Mouse (Mus musculus) erythroblast, embryonic 14.5 days (primary cell): ENCODE measurements around the gene AC170998.1. TPM values are rescaled to one million over a fixed set of nuclear protein-coding genes. Genes with fewer than 3 reads are reported as not detected.
"Not testable (repeated sequence)": the region's sequence is repeated elsewhere in the genome, so short reads cannot be mapped to it uniquely, and the experiment has no call there.

Experiments
- H3K27me3 ChIP-seq: 2 replicates; pipeline ENCODE4 v1.6.1; 2012; ENCODE audit warnings: inconsistent platforms; ENCODE audit not compliant: control insufficient read depth
- H3K36me3 ChIP-seq: 2 replicates; pipeline ENCODE4 v1.6.1; 2012; ENCODE audit warnings: mild to moderate bottlenecking, inconsistent platforms; ENCODE audit not compliant: control insufficient read depth
- H3K4me1 ChIP-seq: 2 replicates; pipeline ENCODE4 v1.6.1; 2012; ENCODE audit warnings: inconsistent platforms; ENCODE audit not compliant: control insufficient read depth
- H3K4me3 ChIP-seq: replicated peaks from 2 replicates; pipeline ENCODE3; 2012; ENCODE audit warnings: moderate library complexity, mild to moderate bottlenecking, inconsistent platforms
- H3K9me3 ChIP-seq: 2 replicates; pipeline ENCODE4 v1.6.1; 2012; ENCODE audit warnings: low read length, inconsistent platforms, mixed read lengths; ENCODE audit not compliant: control insufficient read depth
- GATA1 ChIP-seq: IDR thresholded peaks from 2 replicates; pipeline ENCODE4 v1.6.1; 2012; ENCODE audit warnings: low read length, inconsistent platforms, mixed read lengths
- TAL1 ChIP-seq: IDR thresholded peaks from 3 replicates; pipeline ENCODE4 v1.6.1; 2012; ENCODE audit warnings: low read length, inconsistent platforms, mixed read lengths
- polyA plus RNA-seq: library from polyadenylated mRNA; stranded (reverse); fragments of >175 nt; gene quantifications from 2 replicates; pipeline ENCODE4 v1.2.3, GENCODE M21; 2012

The AC170998.1 gene
- polyA plus RNA-seq, 1 experiment = not detected

DNA sequence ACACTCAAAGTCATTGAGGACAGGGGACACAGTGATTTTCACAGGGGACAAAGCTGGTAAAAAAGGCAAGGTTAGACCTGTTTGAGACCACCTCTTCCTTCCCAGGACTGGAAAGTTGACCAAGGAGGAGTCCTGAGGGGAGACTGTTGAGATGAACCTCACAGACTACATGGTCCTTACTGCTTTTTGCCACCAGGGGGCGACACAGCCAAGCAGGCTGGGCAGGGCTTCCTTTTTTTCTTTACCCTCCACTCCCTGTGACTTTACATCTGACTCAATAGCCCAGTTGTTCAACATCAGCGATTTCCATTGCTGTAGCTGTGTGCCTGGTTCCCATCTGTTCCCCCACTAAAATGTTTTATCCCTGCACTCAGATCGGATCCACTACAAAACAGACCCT lies 36.0 kb downstream of the AC170998.1 start:
- no peak overlapping the region for H3K4me3 ChIP-seq
- H3K4me1 ChIP-seq = peaks cover 5% of the 10 kb centered on the region
- no peaks in the 10 kb centered on the region for H3K36me3 ChIP-seq
- TF ChIP-seq TAL1 (no peak), GATA1 (no peak)
- no peaks in the 10 kb centered on the region for H3K9me3 ChIP-seq
- H3K27me3 ChIP-seq = peaks cover 21% of the 10 kb centered on the region

DNA sequence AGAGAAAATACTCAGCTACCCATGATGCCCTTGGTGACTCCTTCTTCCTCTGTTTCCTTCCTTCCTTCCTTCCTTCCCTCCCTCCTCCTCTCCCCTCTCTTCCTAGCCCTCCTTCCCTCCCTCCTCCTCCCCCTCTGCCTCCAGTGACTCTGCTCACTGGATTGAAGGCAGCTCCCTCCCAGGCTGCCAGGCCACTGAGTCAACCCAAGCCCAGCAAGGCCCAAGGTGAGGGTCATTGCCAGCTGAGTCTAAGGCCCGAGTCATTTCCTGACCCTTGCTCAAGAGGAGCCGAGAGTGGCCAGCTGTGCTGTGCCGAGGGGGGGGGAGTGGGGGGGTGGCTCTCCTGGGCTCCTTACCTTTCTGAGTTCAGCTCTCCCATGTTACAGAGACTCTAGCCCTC lies 40.3 kb downstream of the AC170998.1 start:
- no peaks in the 10 kb centered on the region; the same call in 1 of the 2 replicates for H3K9me3 ChIP-seq
- H3K27me3 ChIP-seq = peaks cover 60% of the 10 kb centered on the region
- no peaks in the 10 kb centered on the region for H3K36me3 ChIP-seq
- no peak for TF ChIP-seq GATA1
- no peak for TF ChIP-seq TAL1
- H3K4me3 ChIP-seq = no peak overlapping the region
- H3K4me1 ChIP-seq = peaks cover 11% of the 10 kb centered on the region

DNA sequence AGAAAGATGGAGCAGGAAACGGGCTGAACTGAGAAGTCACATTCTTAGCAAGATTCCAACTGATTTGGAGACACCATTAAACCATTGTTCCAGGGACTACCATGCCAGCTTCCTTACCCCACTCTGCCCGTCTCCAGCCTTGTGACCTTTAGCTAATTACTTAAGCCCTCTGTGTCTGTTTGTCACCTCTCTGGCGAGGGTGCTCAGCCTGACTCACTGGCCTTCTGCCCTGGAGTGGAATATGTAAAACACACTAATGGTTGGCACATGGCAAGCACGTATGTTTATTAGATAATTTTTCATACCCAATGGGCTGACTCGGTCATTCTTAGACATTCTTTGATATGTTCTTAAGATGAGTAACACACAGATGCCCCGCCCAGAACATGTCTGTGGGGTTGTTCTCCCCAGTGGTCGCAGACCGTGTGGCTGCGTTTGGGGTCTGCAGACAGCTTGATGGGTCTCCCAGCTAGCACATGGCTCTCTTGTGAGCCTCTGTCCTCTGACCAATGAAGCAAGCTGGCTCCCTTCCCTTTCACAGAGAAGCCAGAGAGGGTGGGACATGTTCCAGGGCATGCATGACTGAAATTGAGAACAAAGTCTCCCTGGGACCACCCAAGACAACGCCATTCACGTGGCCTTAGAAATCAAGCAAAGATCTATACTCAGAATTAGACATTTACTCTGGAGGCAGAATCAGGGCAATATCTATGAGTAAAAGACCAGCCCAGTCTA lies 41.1 kb downstream of the AC170998.1 start:
- H3K4me1 ChIP-seq = peaks cover 11% of the 10 kb centered on the region
- peaks cover 67% of the 10 kb centered on the region for H3K27me3 ChIP-seq
- no peaks in the 10 kb centered on the region; the same call in 1 of the 2 replicates for H3K9me3 ChIP-seq
- no peaks in the 10 kb centered on the region for H3K36me3 ChIP-seq
- H3K4me3 ChIP-seq = no peak overlapping the region
- TF ChIP-seq GATA1 = no peak
- no peak for TF ChIP-seq TAL1

DNA sequence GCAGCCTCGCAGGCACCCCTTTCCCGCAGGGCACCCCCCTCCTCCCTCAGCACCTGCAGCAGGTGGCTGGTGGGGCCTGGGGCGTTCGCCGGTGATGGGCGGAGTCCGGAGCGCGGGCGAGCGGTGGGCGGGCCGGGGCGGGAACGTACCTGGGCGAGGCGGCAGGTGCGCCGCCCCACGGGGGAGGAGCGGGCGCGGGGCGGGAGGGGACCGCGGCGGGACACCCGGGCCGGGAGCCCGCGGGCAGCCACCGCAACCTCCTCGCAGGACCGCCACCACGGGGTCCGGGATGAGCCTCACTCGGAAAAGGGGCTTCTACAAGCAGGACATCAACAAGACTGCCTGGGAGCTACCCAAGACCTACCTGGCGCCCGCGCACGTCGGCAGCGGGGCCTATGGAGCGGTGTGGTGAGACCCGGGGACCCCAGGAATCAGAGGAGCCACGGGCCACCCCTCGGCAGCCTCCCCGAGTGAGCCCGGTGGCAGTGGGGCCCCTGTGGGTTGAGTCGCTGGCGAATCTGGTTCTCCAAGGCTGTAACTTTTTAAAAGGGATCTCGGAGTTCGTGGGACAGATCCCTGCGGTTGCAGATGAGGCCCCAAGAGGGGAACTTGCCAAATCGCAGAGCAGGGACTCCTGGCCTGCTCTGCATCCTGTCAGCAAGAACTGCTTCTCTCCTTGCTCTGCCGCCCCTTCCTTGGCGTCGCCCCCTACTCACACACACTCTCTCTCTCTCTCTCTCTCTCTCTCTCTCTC lies 43.4 kb downstream of the AC170998.1 start, which contains the start of gene Mapk13:
Gene Mapk13, plus strand, starts transcription at position 177 of the 754 bp plus-strand sequence.
- Histone ChIP-seq H3K4me1 (peaks cover 11% of the 10 kb centered on the region), H3K27me3 (peaks cover 70% of the 10 kb centered on the region), H3K9me3 (peaks cover 5% of the 10 kb centered on the region), H3K4me3 (peak within 1 kb of the TSS; percentile 32), H3K36me3 (no peaks in the 10 kb centered on the region)
- TF ChIP-seq GATA1 (no peak), TAL1 (no peak)

DNA sequence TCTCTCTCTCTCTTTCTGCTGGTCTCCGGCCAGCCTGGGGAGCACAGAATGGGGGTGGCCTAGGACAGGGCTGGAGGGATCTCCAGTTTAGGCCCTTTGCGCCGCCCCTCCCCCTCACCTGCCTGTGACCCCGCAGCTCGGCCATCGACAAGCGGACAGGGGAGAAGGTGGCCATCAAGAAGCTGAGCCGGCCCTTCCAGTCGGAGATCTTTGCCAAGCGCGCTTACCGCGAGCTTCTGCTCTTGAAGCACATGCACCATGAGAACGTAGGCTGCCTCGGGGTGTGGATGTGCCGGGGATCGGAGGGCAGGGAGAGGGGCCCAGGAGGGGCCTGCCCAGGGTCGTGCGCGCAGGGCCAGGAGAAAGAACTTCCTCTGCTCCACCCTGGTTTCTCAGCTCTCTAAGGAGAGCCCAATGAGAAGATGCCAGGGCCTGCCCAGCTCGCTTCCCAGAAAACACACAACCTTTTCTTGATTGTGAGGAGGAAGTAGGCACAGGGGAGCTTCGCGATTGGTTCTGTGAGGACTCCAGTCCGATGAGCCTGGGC lies 44.1 kb downstream of the AC170998.1 start:
- peaks cover 11% of the 10 kb centered on the region for H3K4me1 ChIP-seq
- no peaks in the 10 kb centered on the region for H3K36me3 ChIP-seq
- TF ChIP-seq GATA1 (no peak), TAL1 (no peak)
- peaks cover 67% of the 10 kb centered on the region for H3K27me3 ChIP-seq
- H3K9me3 ChIP-seq = peaks cover 6% of the 10 kb centered on the region
- no peak overlapping the region for H3K4me3 ChIP-seq

DNA sequence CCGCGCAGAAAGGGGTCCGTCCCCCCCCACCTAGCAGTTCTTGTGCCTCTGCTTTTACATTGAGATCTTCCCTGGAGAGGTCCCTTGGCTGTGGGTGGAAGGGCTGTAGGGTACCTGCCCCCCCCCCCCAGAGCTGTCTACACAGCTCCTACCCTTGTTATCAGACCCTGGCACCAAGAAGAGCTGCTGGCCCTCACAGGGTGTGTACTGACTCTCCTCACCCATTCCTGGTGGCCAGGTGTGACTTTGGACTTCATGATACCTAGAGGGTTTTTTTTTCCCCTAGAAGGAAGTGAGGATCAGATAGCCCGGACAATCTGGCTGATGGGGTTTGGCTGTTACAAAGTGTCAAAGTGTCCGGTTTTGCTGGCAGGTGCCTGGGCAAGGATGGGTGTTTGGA lies 45.4 kb downstream of the AC170998.1 start:
- no peaks in the 10 kb centered on the region for H3K36me3 ChIP-seq
- H3K4me3 ChIP-seq = no peak overlapping the region
- peaks cover 11% of the 10 kb centered on the region for H3K4me1 ChIP-seq
- TF ChIP-seq TAL1 (no peak), GATA1 (no peak)
- H3K27me3 ChIP-seq = peaks cover 61% of the 10 kb centered on the region
- peaks cover 6% of the 10 kb centered on the region for H3K9me3 ChIP-seq

DNA sequence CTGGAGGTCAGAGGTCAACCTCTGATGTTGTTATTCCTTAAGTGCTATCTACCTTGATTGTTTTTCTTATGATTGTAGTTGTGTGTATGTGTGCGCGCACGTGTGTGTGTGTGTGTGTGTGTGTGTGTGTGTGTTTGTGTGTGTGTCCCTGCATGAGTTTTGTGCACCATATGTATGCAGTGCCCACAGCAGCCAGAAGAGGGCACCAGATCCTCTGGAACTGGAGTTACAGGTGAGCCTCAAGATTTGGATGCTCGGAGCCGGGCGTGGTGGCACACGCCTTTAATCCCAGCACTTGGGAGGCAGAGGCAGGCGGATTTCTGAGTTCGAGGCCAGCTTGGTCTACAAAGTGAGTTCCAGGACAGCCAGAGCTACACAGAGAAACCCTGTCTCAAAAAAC lies 48.4 kb downstream of the AC170998.1 start:
- not testable (repeated sequence) for H3K9me3 ChIP-seq, H3K36me3 ChIP-seq, H3K4me3 ChIP-seq
- Histone ChIP-seq H3K27me3 (peaks cover 33% of the 10 kb centered on the region), H3K4me1 (peaks cover 14% of the 10 kb centered on the region)

DNA sequence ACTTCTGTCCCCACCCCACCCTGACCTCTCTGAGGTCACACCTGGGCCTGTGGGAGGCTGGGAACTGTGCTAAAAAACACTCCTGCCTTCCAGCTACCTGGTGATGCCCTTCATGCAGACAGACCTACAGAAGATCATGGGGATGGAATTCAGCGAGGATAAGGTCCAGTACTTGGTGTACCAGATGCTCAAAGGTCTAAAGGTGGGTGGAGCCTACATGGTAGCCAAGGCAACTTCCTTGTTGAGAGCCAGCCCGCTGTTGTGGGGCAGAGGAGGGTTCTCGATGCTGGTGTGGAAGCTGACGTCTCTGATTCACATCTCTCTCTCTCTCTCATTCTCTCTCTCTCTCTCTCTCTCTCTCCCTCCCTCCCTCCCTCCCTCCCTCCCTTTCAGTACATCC lies 49.3 kb downstream of the AC170998.1 start:
- TF ChIP-seq TAL1 (no peak), GATA1 (no peak)
- H3K36me3 ChIP-seq = no peaks in the 10 kb centered on the region
- H3K27me3 ChIP-seq = peaks cover 24% of the 10 kb centered on the region
- H3K9me3 ChIP-seq = peaks cover 6% of the 10 kb centered on the region
- H3K4me3 ChIP-seq = no peak overlapping the region
- peaks cover 8% of the 10 kb centered on the region for H3K4me1 ChIP-seq

Other genes starting within 250 kb of the AC170998.1 start
- gene Fkbp5, start 208.6 kb upstream of the AC170998.1 start, polyA plus RNA-seq = 0.32 and 0.33 TPM in 2 replicates
- not detected in 2 replicates for gene Armc12, start 195.3 kb upstream of the AC170998.1 start, polyA plus RNA-seq
- not detected in 2 replicates for gene Clpsl2, start 176.7 kb upstream of the AC170998.1 start, polyA plus RNA-seq
- not detected in 2 replicates for gene Clps, start 165.3 kb upstream of the AC170998.1 start, polyA plus RNA-seq
- gene Lhfpl5, start 150.4 kb upstream of the AC170998.1 start, polyA plus RNA-seq = not detected in 2 replicates
- 1.4 and 1.5 TPM in 2 replicates for gene Srpk1, start 103.4 kb upstream of the AC170998.1 start, polyA plus RNA-seq
- gene Slc26a8, start 35.9 kb upstream of the AC170998.1 start, polyA plus RNA-seq = 0.04 and 0.08 TPM in 2 replicates
- gene Mapk14, start 34.8 kb upstream of the AC170998.1 start, polyA plus RNA-seq = 1.5 and 2.2 TPM in 2 replicates
- gene Mapk13, start 43.2 kb downstream of the AC170998.1 start, polyA plus RNA-seq = not detected in 2 replicates
- gene Brpf3, start 75.0 kb downstream of the AC170998.1 start, polyA plus RNA-seq = 88.3 and 88.4 TPM in 2 replicates
- gene Pnpla1, start 132.3 kb downstream of the AC170998.1 start, polyA plus RNA-seq = not detected in 2 replicates
- gene 4930539E08Rik, start 189.2 kb downstream of the AC170998.1 start, polyA plus RNA-seq = not detected in 2 replicates
- gene Pxt1, start 217.8 kb downstream of the AC170998.1 start, polyA plus RNA-seq = 0.09 and 0.37 TPM in 2 replicates
- gene Kctd20, start 225.9 kb downstream of the AC170998.1 start, polyA plus RNA-seq = 11.3 and 19.7 TPM in 2 replicates